Mouse (Mus musculus) mouse embryonic stem cell (cell line): ENCODE measurements around the gene Unc50.

Experiments
- in situ Hi-C, 2 experiments: fragments of 300-500 bp; cut with MboI; formaldehyde crosslinking; loops; 1 replicate in 1 of 2; 3 replicates in 1 of 2; pipeline ENCODE4 v1.14.3; 2019 to 2020; ENCODE audit warnings: low sequenced_read_pairs in 2 of 2, low pct_unique_long_range_greater_than_20kb in 1 of 2, mixed read lengths in 1 of 2; ENCODE audit not compliant: unreplicated experiment in 1 of 2

Gene Unc50

GRCm38 (mm10) chr1:37436419-37436818 is 6.5 kb downstream of the Unc50 start:
- in situ Hi-C loops, result no loop called here

- in situ Hi-C loops, result loop anchor here in 1 of 2 experiments (10.0 kb wide), 1 partner anchor 192 kb away; no protein-coding TSS in a partner anchor
Measured at GRCm38 (mm10) chr1:37442848-37443835, 13.2 kb downstream of the Unc50 start.

- in situ Hi-C loops, result loop anchor here in 1 of 2 experiments (10.0 kb wide), 1 partner anchor 186 kb away; no protein-coding TSS in a partner anchor
Measured at GRCm38 (mm10) chr1:37448361-37449095, 18.6 kb downstream of the Unc50 start.

- in situ Hi-C loops, result no loop called here
Measured at GRCm38 (mm10) chr1:37451270-37451669, 21.3 kb downstream of the Unc50 start.

GRCm38 (mm10) chr1:37457546-37457945 is 27.6 kb downstream of the Unc50 start:
- in situ Hi-C loops, result no loop called here

- in situ Hi-C loops, result no loop called here
Measured at GRCm38 (mm10) chr1:37464878-37465452, 35.0 kb downstream of the Unc50 start.

- in situ Hi-C loops, result no loop called here
Measured at GRCm38 (mm10) chr1:37466322-37466995, 36.5 kb downstream of the Unc50 start.

- in situ Hi-C loops, result no loop called here
Measured at GRCm38 (mm10) chr1:37467806-37468205, 37.9 kb downstream of the Unc50 start.

- in situ Hi-C loops, result no loop called here
Measured at GRCm38 (mm10) chr1:37469007-37469406, 39.1 kb downstream of the Unc50 start.

- in situ Hi-C loops, result loop anchor here in 1 of 2 experiments (10.0 kb wide), 1 partner anchor 163 kb away; no protein-coding TSS in a partner anchor
Measured at GRCm38 (mm10) chr1:37471179-37472148, 41.5 kb downstream of the Unc50 start.

GRCm38 (mm10) chr1:37473251-37473650 is 43.3 kb downstream of the Unc50 start:
- in situ Hi-C loops, result loop anchor here in 1 of 2 experiments (10.0 kb wide), 1 partner anchor 162 kb away; no protein-coding TSS in a partner anchor

- in situ Hi-C loops, result loop anchor here in 1 of 2 experiments (10.0 kb wide), 1 partner anchor 161 kb away; no protein-coding TSS in a partner anchor
Measured at GRCm38 (mm10) chr1:37474046-37474445, 44.1 kb downstream of the Unc50 start.

GRCm38 (mm10) chr1:37474634-37475190 is 44.8 kb downstream of the Unc50 start:
- in situ Hi-C loops, result loop anchor here in 1 of 2 experiments (10.0 kb wide), 1 partner anchor 160 kb away; no protein-coding TSS in a partner anchor

GRCm38 (mm10) chr1:37475312-37475711 is 45.4 kb downstream of the Unc50 start:
- in situ Hi-C loops, result loop anchor here in 1 of 2 experiments (10.0 kb wide), 1 partner anchor 159 kb away; no protein-coding TSS in a partner anchor

GRCm38 (mm10) chr1:37477250-37477649 is 47.3 kb downstream of the Unc50 start:
- in situ Hi-C loops, result loop anchor here in 1 of 2 experiments (10.0 kb wide), 1 partner anchor 158 kb away; no protein-coding TSS in a partner anchor

GRCm38 (mm10) chr1:37477928-37478327 is 48.0 kb downstream of the Unc50 start:
- in situ Hi-C loops, result loop anchor here in 1 of 2 experiments (10.0 kb wide), 1 partner anchor 157 kb away; no protein-coding TSS in a partner anchor
